Mouse (Mus musculus) heart, embryonic 11.5 days (tissue): ENCODE measurements at regions not wholly inside any gene's neighbourhood (a gene's known extent, or its start where the extent isn't known, plus 50 kb on each side); places are given as distances from the start of the nearest gene placed in this dataset.
"Not testable (repeated sequence)": the region's sequence is repeated elsewhere in the genome, so short reads cannot be mapped to it uniquely, and the experiment has no call there.

ENCODE experiments used
- ATAC-seq: fragments of 200-750 bp; cut with Nextera tagmentation; replicated peaks from 2 replicates; pipeline ENCODE4 v1.8.0; 2017; ENCODE audit warnings: moderate library complexity; ENCODE audit not compliant: insufficient number of reproducible peaks, low FRiP score, low TSS enrichment
- H3K27ac ChIP-seq: fragments of 300-500 bp; sonication (generic); 2 replicates; pipeline ENCODE4 v1.5.1; 2014; ENCODE audit warnings: mild to moderate bottlenecking, low read depth, low read length
- H3K27me3 ChIP-seq: fragments of 300-500 bp; sonication (generic); 2 replicates; pipeline ENCODE4 v1.6.1; 2014; ENCODE audit warnings: mild to moderate bottlenecking, low read length, mixed read lengths; ENCODE audit not compliant: control insufficient read depth, insufficient read depth
- H3K36me3 ChIP-seq: fragments of 300-500 bp; sonication (generic); 2 replicates; pipeline ENCODE4 v1.6.1; 2014; ENCODE audit warnings: mild to moderate bottlenecking, low read length, moderate library complexity, mixed read lengths; ENCODE audit not compliant: control insufficient read depth, insufficient read depth
- H3K4me1 ChIP-seq: fragments of 300-500 bp; sonication (generic); 2 replicates; pipeline ENCODE4 v1.6.1; 2014; ENCODE audit warnings: low read length; ENCODE audit not compliant: control insufficient read depth, insufficient read depth
- H3K4me2 ChIP-seq: fragments of 300-500 bp; sonication (generic); 2 replicates; pipeline ENCODE4 v1.6.1; 2014; ENCODE audit warnings: mild to moderate bottlenecking, moderate library complexity
- H3K4me3 ChIP-seq: fragments of 300-500 bp; sonication (generic); 2 replicates; pipeline ENCODE4 v1.5.1; 2014; ENCODE audit warnings: low read depth, low read length
- H3K9ac ChIP-seq: fragments of 300-500 bp; sonication (generic); 2 replicates; pipeline ENCODE4 v1.6.1; 2014; ENCODE audit warnings: mild to moderate bottlenecking, low read depth, low read length, moderate library complexity
- H3K9me3 ChIP-seq: fragments of 300-500 bp; sonication (generic); replicated peaks from 2 replicates; pipeline ENCODE4 v1.6.1; 2016; ENCODE audit warnings: low read length; ENCODE audit not compliant: control insufficient read depth
- WGBS: fragments of 180-500 bp; shearing (Covaris S2); extraction: QIAGEN DNeasy Blood & Tissue Kit; methylation state at CpG from one replicate; pipeline ENCODE4 v1.1.7; 2014; ENCODE audit not compliant: insufficient replicate concordance; 5-methylcytosine and 5-hydroxymethylcytosine counted together

DNA sequence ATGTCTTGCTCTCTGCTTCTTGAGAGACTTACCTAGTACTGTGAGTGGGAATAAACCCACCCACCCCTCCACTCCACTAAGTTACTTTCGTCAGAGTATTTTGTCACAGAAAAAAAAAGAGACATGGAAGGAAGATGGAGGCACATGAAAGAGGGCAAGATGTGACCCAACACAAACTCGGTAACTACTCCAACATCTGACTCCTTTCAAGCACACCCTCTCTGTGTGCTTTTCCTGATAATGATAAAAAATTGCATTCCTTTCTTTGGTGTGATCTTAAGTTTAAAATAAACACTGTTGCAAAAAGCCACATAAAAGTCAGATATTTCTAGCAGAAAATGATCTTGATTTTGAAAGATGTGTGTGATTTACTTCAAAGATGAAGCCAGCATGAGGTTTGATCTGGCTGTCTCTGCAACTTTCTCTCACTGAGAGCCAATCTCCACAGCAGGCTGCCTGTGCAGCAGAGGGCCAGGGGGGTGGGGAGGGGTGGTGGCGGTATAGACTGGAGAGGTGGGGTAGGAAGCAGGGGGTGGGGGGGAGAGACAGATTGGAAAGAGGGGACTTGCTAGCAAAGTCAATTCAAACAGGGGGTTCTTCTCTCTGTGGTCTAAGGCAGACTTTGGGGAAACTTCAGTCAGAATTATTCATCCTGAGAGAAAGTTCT is 153.2 kb downstream of the Tcp10c start:
- H3K27me3 ChIP-seq, H3K36me3 ChIP-seq, H3K9me3 ChIP-seq, H3K4me3 ChIP-seq, H3K4me1 ChIP-seq, ATAC-seq, H3K27ac ChIP-seq, H3K9ac ChIP-seq, H3K4me2 ChIP-seq: not testable (repeated sequence)
- 38% methylated on average over 2 of the region's 3 CpGs for WGBS

DNA sequence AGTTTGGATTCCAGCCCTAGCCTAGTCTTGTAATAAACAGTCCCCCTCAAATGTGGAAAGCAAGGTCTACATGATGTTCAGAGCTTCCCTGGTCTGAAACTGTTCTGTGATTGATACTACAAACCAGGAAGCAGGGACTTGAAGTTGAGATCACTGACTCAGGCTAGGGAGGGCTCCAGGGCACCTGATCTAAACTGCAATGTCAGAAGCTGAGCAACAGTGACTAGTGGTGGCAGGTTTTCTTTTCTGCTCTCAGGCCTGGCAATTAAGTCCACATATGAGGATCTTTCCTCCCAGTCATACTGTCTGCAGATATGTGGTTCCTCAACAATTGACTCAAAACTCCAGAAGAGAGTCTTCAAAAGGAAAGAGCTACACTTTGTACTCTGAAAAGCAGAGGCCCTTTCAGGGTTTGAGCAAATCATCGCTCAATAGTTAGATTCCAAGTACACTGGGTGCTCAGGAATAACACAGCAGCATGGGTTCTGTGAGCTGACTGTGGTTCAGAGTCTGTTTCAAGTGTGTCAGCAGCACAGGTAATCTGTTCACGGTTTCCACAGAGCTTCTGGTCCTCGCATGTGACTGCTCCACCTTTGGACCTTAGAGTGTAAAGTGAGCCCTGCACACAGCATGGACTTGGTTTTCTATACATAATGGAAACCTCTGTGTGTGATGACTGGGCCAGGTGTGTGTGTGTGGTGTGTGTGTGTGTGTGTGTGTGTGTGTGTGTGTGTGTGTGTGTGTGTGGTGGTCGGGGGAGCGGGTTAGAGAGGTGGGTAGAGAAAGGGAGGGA is 165.2 kb downstream of the Tcp10c start:
- not testable (repeated sequence) for ATAC-seq, H3K27ac ChIP-seq, H3K4me3 ChIP-seq, H3K9me3 ChIP-seq, H3K9ac ChIP-seq, H3K36me3 ChIP-seq, H3K4me1 ChIP-seq, H3K4me2 ChIP-seq, H3K27me3 ChIP-seq
- 85% methylated on average over 5 of the region's 5 CpGs for WGBS

DNA sequence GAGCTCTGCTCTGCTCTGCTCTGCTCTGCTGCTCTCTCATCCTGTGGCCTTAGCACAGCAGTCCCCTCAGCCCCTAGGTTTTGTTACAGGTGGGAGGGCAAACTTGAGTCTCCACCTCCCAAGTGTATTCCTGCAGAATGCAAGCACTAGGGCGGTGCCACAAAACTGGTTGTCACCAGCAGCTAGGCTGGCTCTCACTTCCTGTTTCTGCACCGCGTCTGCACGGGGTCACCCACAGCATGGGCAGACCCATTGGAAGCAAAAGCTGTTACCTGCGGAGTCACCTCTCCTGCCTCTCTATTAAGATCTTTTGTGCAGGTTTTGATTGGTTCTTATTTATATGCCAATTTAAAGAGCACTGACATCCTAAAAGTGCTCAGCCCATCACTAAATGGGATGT is 178.2 kb downstream of the Tcp10c start:
- ATAC-seq, H3K9ac ChIP-seq, H3K4me1 ChIP-seq, H3K4me2 ChIP-seq, H3K27me3 ChIP-seq, H3K9me3 ChIP-seq, H3K27ac ChIP-seq, H3K36me3 ChIP-seq, H3K4me3 ChIP-seq: not testable (repeated sequence)
- 75% methylated on average over 5 of the region's 5 CpGs for WGBS

DNA sequence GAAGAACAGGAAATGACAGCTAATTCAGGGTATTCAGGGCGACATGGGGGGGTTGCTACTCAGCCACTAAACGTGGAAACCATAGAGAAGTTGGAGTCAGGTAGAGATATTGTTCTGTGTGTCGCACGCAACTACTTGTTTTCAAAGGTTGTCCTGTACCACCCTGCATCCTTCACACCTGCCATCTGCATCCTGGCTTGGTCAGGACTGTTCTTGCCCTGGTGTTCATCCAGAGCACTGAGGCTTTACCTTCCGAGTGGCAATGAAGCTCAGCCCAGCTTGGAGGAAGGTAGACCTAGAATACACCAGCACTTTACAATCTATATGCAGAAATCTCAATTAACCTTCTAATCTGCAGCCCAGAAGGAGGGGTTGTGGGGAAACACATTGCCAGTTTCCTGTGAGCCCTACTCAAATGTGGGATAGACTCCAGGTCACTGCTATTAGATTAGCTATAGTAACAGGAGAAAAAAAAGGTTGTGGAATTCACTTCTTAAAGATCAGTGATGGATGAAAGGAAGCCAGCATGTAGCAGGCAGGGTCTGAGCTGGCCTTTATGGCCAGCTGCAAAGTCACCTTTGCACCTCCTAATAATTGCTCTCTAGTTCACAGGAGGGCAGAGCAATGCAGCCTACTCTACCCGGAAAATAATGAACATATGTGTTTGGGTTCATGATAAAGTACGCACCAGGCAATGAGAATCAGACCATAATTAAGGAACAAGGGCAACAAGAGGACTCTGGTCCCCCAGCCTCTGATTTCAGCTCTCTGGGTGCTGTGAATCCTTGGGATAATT is 186.3 kb downstream of the Tcp10c start:
- Histone ChIP-seq H3K9ac (no peak overlapping the region), H3K4me3 (no peak overlapping the region), H3K4me1 (no peaks in the 10 kb centered on the region), H3K27ac (no peak overlapping the region), H3K9me3 (peaks cover 53% of the 10 kb centered on the region), H3K27me3 (no peaks in the 10 kb centered on the region), H3K4me2 (no peak overlapping the region), H3K36me3 (no peaks in the 10 kb centered on the region)
- 72% methylated on average over 7 of the region's 7 CpGs for WGBS
- ATAC-seq = no peak

DNA sequence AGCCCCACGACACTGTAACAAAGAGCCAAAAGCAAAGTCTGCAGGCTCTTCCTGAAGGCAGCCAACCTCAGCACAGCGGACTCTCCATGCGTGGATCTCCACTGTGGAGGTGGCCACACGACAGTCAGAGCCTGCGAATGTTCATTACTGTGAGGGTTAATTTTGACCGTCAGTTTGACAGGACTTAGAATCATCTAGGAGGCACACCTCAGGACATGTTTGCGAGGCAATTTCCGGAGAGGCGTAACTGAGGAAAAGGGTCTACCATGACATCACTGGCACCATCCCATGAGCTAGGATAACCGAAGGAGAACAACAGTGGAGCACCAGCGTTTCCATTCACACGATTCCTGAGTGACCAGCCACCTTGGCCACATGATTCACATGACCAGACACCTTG is 186.9 kb downstream of the Tcp10c start:
- Histone ChIP-seq H3K4me2 (no peak overlapping the region), H3K9ac (no peak overlapping the region), H3K9me3 (peaks cover 55% of the 10 kb centered on the region), H3K4me1 (no peaks in the 10 kb centered on the region), H3K27me3 (no peaks in the 10 kb centered on the region), H3K36me3 (no peaks in the 10 kb centered on the region), H3K27ac (no peak overlapping the region), H3K4me3 (no peak overlapping the region)
- WGBS = 65% methylated on average over 12 of the region's 12 CpGs
- ATAC-seq = no peak

DNA sequence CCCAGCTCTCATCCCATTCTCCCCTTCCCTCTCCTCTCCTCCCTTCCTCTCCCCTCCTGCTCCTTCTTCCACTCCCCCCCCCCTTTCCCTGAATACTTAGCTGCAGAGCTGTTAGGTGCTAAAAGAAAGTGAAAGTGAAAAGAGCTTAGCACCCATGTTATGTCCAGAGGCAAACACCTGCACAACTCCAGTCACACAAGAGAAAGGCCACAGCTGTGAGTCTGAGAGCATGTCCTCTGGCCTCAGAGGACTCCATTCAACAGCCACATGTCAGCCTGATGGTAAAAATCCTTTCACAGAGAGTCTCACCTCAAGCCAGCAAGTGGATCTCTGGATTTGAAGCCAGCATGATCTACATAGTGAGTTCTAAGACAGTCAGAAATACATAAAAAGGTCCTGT is 187.9 kb downstream of the Tcp10c start:
- no peak overlapping the region for H3K27ac ChIP-seq
- no peaks in the 10 kb centered on the region for H3K36me3 ChIP-seq
- H3K4me1 ChIP-seq = no peaks in the 10 kb centered on the region
- no peaks in the 10 kb centered on the region for H3K27me3 ChIP-seq
- peaks cover 65% of the 10 kb centered on the region for H3K9me3 ChIP-seq
- no peak overlapping the region for H3K4me2 ChIP-seq
- H3K9ac ChIP-seq = no peak overlapping the region
- H3K4me3 ChIP-seq = no peak overlapping the region
- ATAC-seq = no peak

DNA sequence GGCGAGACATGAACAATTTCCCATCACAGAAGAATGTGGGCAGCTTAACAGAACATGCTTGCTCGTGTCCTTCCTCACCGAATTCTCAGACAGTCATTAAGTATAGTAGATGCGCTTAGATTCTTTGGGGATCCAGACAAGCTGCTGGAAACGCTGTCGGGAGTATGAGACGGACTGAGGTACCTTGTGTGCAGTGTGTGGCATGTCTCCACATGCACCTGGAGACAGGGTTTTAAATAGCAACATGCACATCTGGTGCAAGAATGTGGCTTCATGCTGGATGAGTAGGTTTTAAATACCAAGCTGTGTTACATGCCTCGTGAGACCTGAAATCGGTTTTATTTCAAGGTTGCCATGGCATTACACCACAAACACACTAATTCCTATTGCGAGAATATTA is 188.5 kb downstream of the Tcp10c start:
- Histone ChIP-seq H3K4me1 (no peaks in the 10 kb centered on the region), H3K9ac (no peak overlapping the region), H3K27ac (no peak overlapping the region), H3K36me3 (no peaks in the 10 kb centered on the region), H3K4me3 (no peak overlapping the region), H3K27me3 (no peaks in the 10 kb centered on the region), H3K4me2 (no peak overlapping the region), H3K9me3 (peaks cover 69% of the 10 kb centered on the region)
- 0 out of 2 replicates have a peak, but pooled peaks have one; percentile 19 for ATAC-seq
- WGBS = 73% methylated on average over 10 of the region's 10 CpGs

DNA sequence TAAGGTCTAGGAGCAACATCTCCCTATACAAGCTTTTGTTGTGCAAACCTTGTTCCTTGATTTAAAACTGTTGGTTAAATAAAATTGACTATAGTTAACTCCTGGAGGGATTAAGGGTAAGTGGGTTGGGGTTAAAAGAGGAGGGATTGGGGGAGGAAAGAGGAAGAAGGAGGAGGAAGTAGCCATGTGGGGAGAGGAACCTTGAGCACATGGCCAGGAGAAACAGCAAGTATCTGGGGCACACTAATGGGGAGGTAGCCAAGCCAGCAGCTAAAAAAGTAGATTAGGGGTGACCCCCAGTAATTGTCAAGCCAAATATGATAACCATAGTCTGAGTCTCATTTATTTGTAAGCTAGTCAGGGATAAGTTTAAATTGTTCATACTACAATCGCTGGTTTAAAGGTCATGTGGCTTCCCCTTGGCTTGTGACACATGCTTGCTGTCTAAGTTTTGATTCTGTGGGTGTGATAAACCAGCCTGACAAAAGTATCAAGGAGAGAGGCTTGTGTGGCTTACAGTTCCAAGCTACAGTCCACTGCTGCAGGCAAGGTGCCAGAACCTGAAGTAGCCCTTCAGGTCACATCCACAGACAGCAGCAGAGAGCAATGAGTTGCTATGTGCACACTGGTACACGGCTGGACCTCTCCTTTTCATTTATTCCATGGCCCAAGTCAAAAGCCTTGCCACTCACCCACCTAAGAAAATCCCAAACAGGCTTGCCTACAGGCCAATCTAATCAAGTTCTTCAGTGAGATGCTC is 189.8 kb downstream of the Tcp10c start:
- no peak overlapping the region for H3K4me2 ChIP-seq
- WGBS = 54% methylated on average over 2 of the region's 2 CpGs
- H3K9ac ChIP-seq = no peak overlapping the region
- no peaks in the 10 kb centered on the region for H3K27me3 ChIP-seq
- no peak overlapping the region for H3K4me3 ChIP-seq
- no peak for ATAC-seq
- no peak overlapping the region for H3K27ac ChIP-seq
- H3K36me3 ChIP-seq = no peaks in the 10 kb centered on the region
- H3K9me3 ChIP-seq = peaks cover 81% of the 10 kb centered on the region
- H3K4me1 ChIP-seq = no peaks in the 10 kb centered on the region
